Mouse (Mus musculus) lung, embryonic 16.5 days (tissue): ENCODE data around the gene Tnpo1. TPM values are rescaled to one million over a fixed set of nuclear protein-coding genes. Genes with fewer than 3 reads are reported as not detected.
"Not testable (repeated sequence)": the region's sequence is repeated elsewhere in the genome, so short reads cannot be mapped to it uniquely, and the experiment has no call there.

Source experiments
- ATAC-seq: fragments of 200-750 bp; cut with Nextera tagmentation; 2 replicates; pipeline ENCODE4 v1.8.0; 2017; ENCODE audit warnings: low read depth, mild to moderate bottlenecking, moderate library complexity
- H3K27ac ChIP-seq: fragments of 300-500 bp; sonication (generic); 2 replicates; pipeline ENCODE4 v1.5.1; 2014; ENCODE audit warnings: mild to moderate bottlenecking, control low read depth, low read length
- H3K27me3 ChIP-seq: fragments of 300-500 bp; sonication (generic); 2 replicates; pipeline ENCODE4 v1.6.1; 2014; ENCODE audit warnings: low read depth, low read length, mixed read lengths; ENCODE audit not compliant: control insufficient read depth, insufficient read depth
- H3K36me3 ChIP-seq: fragments of 300-500 bp; sonication (generic); 2 replicates; pipeline ENCODE4 v1.6.1; 2014; ENCODE audit warnings: low read length; ENCODE audit not compliant: control insufficient read depth, insufficient read depth
- H3K4me1 ChIP-seq: fragments of 300-500 bp; sonication (generic); replicated peaks from 2 replicates; pipeline ENCODE4 v1.6.1; 2014; ENCODE audit warnings: low read length, mixed read lengths; ENCODE audit not compliant: control insufficient read depth, insufficient read depth
- H3K4me2 ChIP-seq: fragments of 300-500 bp; sonication (generic); 2 replicates; pipeline ENCODE4 v1.6.1; 2014; ENCODE audit warnings: low read depth, low read length, control low read depth
- H3K4me3 ChIP-seq: fragments of 300-500 bp; sonication (generic); 2 replicates; pipeline ENCODE4 v1.5.1; 2014; ENCODE audit warnings: mild to moderate bottlenecking, low read length, control low read depth
- H3K9ac ChIP-seq: fragments of 300-500 bp; sonication (generic); 2 replicates; pipeline ENCODE4 v1.6.1; 2014; ENCODE audit warnings: low read length, control low read depth
- H3K9me3 ChIP-seq: fragments of 300-500 bp; sonication (generic); 2 replicates; pipeline ENCODE4 v1.6.1; 2016; ENCODE audit warnings: low read length; ENCODE audit not compliant: control insufficient read depth
- WGBS: fragments of 180-500 bp; shearing (Covaris S2); extraction: QIAGEN DNeasy Blood & Tissue Kit; methylation state at CpG from one replicate; pipeline ENCODE4 v1.1.7; 2014; 5-methylcytosine and 5-hydroxymethylcytosine counted together
- polyA plus RNA-seq: library from polyadenylated mRNA; unstranded; fragments of >200 nt; fragmentation: Nextera tagmentation; extraction: Ambion mirVana; gene quantifications from 2 replicates; pipeline ENCODE4 v1.2.1, GENCODE M21; 2015

The Tnpo1 gene
- polyA plus RNA-seq, 1 experiment from 2014 or later = 51.0 TPM

DNA sequence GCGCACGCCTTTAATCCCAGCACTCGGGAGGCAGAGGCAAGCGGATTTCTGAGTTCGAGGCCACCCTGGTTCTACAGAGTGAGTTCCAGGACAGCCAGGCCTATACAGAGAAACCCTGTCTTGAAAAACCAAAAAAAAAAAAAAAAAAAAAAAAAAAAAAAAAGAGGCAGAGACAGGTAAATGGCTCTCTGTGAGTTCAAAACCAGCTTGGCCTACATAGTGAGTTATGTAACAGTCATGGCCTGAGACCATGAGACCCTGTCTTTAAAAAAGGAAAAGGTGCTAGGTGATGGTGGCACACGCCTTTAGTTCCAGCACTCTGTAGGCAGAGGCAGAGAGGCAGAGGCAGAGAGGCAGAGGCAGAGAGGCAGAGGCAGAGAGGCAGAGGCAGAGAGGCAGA lies 97.2 kb downstream of the Tnpo1 start:
- H3K4me1 ChIP-seq, H3K9ac ChIP-seq, H3K27ac ChIP-seq, ATAC-seq, H3K4me3 ChIP-seq, H3K4me2 ChIP-seq, H3K27me3 ChIP-seq, H3K36me3 ChIP-seq, H3K9me3 ChIP-seq: not testable (repeated sequence)
- 95% methylated on average over 6 of the region's 6 CpGs for WGBS

DNA sequence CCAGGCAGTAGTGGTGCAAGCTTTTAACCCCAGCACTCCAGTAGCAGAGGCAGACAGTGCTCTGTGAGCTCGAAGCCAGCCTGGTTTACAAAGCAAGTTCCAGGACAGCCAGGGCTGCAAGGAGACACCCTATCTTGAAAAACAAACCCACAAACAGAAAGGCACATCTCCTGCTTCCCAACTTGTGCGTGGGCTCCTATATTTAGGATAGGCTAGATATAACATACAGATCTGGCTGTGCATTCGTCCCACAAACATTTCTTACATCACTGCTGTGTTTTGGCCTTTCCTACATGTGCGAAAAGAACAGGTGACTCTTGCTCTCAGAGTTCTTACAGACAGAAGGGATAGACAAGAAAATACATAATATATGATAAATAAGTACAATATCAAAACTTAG lies 100.6 kb downstream of the Tnpo1 start:
- no peaks in the 10 kb centered on the region for H3K9me3 ChIP-seq
- no peak for ATAC-seq
- H3K36me3 ChIP-seq = no peaks in the 10 kb centered on the region
- no peaks in the 10 kb centered on the region for H3K4me1 ChIP-seq
- no peaks in the 10 kb centered on the region for H3K27me3 ChIP-seq
- no peak overlapping the region for H3K9ac ChIP-seq
- H3K4me3 ChIP-seq = no peak overlapping the region
- H3K4me2 ChIP-seq = no peak overlapping the region
- WGBS = 74% methylated on average over 4 of the region's 4 CpGs
- H3K27ac ChIP-seq = no peak overlapping the region

DNA sequence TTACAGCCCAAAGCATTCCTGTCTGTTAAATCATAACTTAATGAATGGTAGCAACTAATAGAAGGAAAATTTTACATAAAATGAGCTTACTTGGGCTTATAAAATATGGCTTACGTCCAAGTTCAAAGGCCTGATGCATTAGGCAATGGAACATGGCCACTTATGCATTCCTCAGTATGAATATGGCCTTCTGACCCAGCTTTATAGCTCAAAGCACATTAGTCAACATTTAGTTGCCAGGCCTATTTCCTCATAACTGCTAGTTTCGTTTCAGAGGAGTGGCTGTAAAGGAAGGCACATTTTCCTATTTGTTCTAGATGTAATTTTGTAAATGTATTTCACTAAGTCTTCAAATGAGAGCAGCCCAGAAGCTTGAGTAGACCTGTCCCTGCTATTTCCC lies 107.1 kb downstream of the Tnpo1 start:
- peaks cover 20% of the 10 kb centered on the region for H3K4me1 ChIP-seq
- no peak for ATAC-seq
- no peaks in the 10 kb centered on the region for H3K36me3 ChIP-seq
- H3K27ac ChIP-seq = peak overlapping the region; percentile 77
- WGBS = 34% methylated on average over 2 of the region's 2 CpGs
- no peak overlapping the region for H3K9ac ChIP-seq
- H3K4me3 ChIP-seq = no peak overlapping the region
- no peaks in the 10 kb centered on the region for H3K9me3 ChIP-seq
- no peak overlapping the region for H3K4me2 ChIP-seq
- no peaks in the 10 kb centered on the region for H3K27me3 ChIP-seq

DNA sequence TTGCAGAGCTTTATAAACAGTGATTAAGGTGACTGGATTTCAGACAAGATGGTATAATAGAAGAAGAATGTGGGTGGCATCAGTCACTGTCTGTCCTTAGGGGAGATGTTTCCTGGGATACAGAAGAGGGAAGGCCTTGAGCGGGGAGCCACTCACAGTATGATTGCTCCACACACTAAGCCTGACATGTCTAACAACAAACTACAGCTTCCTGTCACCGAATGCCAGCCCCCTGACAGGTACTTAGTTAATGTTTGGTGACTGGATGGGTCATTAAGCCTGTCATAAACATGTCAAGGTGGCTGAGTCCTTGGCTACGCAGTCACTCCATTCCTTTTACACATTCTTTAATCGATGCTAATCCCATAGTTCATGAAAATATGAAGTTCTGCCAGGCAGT lies 108.0 kb downstream of the Tnpo1 start:
- no peak overlapping the region; the same call in 1 of the 2 replicates for H3K27ac ChIP-seq
- WGBS = 65% methylated on average over 4 of the region's 4 CpGs

DNA sequence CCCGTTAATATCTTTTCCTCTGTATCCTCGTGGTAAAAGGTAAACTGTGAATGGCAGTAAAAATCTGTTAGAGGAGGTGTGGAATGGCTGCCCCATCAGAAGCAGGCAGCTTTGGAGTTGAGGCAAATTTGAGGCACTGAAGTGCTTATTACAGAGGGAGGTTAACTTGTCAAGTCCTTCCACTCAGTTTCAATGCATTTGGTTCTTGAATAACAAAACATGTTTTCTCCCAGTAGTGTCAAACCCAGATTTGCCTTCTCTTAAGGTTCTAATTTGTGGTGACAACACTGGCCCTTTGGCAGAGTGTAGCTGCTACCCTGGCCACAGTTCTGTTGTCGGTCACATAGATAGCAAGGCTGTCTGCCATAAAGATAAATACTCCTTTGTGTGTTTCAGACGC lies 108.4 kb downstream of the Tnpo1 start:
- ATAC-seq = no peak
- 40% methylated on average over 4 of the region's 4 CpGs for WGBS
- H3K4me3 ChIP-seq = no peak overlapping the region
- H3K36me3 ChIP-seq = no peaks in the 10 kb centered on the region
- H3K9me3 ChIP-seq = no peaks in the 10 kb centered on the region
- H3K9ac ChIP-seq = no peak overlapping the region
- no peak overlapping the region for H3K27ac ChIP-seq
- H3K4me1 ChIP-seq = peaks cover 25% of the 10 kb centered on the region
- H3K4me2 ChIP-seq = no peak overlapping the region
- H3K27me3 ChIP-seq = no peaks in the 10 kb centered on the region

More for the DNA sequence above, 108.0 kb downstream of the Tnpo1 start:
- Histone ChIP-seq H3K4me1 (peaks cover 23% of the 10 kb centered on the region), H3K4me3 (no peak overlapping the region), H3K36me3 (no peaks in the 10 kb centered on the region), H3K27me3 (no peaks in the 10 kb centered on the region), H3K9me3 (no peaks in the 10 kb centered on the region), H3K9ac (no peak overlapping the region), H3K4me2 (no peak overlapping the region)
- ATAC-seq = no peak

DNA sequence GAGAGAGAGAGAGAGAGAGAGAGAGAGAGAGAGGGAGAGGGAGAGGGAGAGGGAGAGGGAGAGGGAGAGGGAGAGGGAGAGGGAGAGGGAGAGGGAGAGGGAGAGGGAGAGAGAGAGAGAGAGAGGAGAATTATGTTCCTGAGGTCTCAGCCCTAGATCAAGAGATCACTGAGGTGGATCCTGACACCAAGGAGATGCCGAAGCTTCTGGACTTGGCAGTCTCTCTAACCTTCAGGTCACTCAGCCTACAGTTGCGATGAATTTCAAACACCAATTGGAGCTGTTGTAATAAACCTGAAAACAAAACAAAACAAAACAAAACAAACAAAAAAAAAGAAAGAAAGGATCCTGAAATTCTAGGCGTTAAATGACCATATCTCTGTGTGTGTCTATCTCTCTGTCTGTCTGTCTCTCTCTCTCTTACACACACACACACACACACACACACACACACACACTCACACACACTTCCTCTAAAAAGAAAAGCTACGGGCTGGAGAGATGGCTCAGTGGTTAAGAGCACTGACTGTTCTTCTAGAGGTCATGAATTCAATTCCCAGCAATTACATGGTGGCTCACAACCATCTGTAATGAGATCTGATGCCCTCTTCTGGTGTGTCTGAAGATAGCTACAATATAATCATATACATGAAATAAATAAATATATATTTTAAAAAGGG lies 109.1 kb downstream of the Tnpo1 start:
- not testable (repeated sequence) for H3K36me3 ChIP-seq, H3K27me3 ChIP-seq, H3K27ac ChIP-seq, H3K9me3 ChIP-seq, H3K4me2 ChIP-seq, H3K9ac ChIP-seq, ATAC-seq, H3K4me3 ChIP-seq
- H3K4me1 ChIP-seq = peaks cover 31% of the 10 kb centered on the region
- WGBS = 74% methylated on average over 4 of the region's 4 CpGs

DNA sequence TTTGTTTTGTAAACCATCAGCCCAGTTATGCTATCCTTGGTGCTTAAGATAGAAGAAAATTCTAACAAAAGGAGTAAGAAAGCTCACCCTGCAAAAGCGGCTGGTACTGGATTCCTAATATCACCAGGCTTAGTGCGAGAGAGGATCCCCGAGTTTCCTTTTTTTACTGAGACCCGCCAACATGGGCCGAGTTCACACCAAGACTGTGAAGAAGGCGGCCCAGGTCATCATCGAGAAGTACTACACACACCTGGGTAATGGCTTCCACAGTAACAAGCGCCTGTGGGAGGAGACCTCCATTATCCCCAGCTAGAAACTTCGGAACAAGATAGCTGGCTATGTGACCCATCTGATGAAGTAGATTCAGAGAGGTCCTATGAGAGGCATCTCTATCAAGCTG lies 109.6 kb downstream of the Tnpo1 start:
- no peaks in the 10 kb centered on the region for H3K27me3 ChIP-seq
- H3K27ac ChIP-seq = no peak overlapping the region

DNA sequence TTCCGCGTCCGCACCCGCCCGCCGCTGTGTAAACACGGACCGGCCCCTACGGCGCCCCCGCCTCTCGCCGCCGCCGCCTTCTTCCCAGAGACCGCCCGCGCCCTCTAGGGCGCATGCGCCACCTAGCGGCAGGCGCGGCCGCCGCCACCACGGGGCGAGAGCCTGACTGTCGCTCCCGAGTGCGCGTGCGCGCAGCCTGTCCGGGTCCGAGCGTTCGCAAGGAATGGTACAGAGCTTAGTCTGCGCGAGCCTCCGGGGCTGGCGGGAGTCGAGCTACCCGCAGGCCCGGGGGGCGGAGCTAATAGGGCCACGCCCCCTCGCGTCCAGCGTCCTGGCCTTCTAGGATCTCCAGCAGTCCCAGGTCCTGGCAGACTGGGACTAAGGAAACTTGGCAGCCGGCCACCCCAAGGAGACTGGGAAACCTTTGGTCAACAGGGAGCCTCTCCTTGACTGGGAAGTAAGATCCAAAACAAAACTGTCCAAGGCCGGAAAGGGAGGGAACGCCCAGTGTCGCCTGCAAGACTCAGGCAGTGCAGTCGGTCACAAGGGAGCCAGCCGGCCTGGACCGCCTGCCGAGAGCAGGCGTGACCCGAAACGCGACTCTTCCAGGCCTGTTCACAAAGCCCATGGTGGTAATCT lies 110.9 kb downstream of the Tnpo1 start, which contains the start of gene Fcho2:
Gene Fcho2, minus strand, starts transcription at position 303 of the 639 bp plus-strand sequence.
- WGBS = under 1% methylated on average over 54 of the region's 61 CpGs
- Histone ChIP-seq H3K9ac (peak within 1 kb of the TSS; percentile 98), H3K27me3 (no peaks in the 10 kb centered on the region), H3K4me2 (peak within 1 kb of the TSS; percentile 66), H3K27ac (peak within 1 kb of the TSS; percentile 99), H3K36me3 (no peaks in the 10 kb centered on the region), H3K4me1 (peaks cover 31% of the 10 kb centered on the region), H3K9me3 (no peaks in the 10 kb centered on the region), H3K4me3 (peak within 1 kb of the TSS; percentile 93)
- peak; percentile 95 for ATAC-seq

More for the DNA sequence above, 109.6 kb downstream of the Tnpo1 start:
- Histone ChIP-seq H3K9me3 (no peaks in the 10 kb centered on the region), H3K4me3 (no peak overlapping the region), H3K4me2 (no peak overlapping the region), H3K4me1 (peaks cover 31% of the 10 kb centered on the region), H3K9ac (no peak overlapping the region), H3K36me3 (no peaks in the 10 kb centered on the region)
- no peak for ATAC-seq
- 80% methylated on average over 9 of the region's 9 CpGs for WGBS

DNA sequence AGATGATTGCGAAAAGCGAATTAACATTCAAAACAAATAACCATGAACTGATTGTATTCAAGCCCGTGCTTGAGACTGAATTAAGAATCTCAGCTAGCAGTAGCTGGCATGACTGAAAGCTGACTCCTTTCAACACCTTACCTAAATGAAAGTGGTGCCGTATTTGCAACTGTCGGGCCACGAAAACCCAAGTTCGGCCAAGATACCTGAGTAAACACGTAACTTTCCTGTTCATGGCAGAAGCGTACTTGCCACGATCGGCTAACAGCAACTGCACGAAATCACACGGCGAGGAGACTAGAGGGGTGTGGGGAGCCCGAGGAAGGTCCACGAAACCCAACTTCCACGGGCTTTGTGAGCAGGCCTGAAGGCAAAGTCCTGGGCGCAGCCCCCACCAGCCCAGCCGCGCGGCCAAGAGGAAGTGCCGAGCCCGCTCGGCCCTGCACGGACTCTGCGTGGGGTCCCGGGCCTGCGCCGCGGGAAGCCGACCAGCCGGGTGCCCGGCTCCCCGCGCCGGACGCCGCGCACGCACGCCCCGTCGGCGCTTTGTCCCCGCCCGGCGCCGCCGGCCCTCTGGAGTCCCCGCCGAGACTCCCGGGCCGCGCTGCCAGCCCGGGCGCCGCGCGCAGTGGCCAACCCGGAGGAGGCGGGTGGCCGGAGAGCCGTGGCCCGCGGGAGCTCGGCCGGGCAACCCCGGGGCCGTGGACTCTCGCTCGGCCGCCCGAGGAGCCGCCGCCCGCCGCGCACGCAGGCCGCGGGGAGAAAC lies 111.7 kb downstream of the Tnpo1 start:
- peak overlapping the region; percentile 98 for H3K9ac ChIP-seq
- no peaks in the 10 kb centered on the region for H3K36me3 ChIP-seq
- WGBS = under 1% methylated on average over 48 of the region's 81 CpGs
- peak overlapping the region; percentile 99 for H3K27ac ChIP-seq
- no peaks in the 10 kb centered on the region for H3K9me3 ChIP-seq
- peaks cover 27% of the 10 kb centered on the region for H3K4me1 ChIP-seq
- peak overlapping the region; percentile 66 for H3K4me2 ChIP-seq
- peak; percentile 43 for ATAC-seq
- no peaks in the 10 kb centered on the region for H3K27me3 ChIP-seq
- peak overlapping the region; percentile 93 for H3K4me3 ChIP-seq
